Mouse (Mus musculus) heart, embryonic 13.5 days (tissue): ENCODE measurements around the gene Syndig1. TPM values are rescaled to one million over a fixed set of nuclear protein-coding genes. Genes with fewer than 3 reads are reported as not detected.
A peak's percentile ranks its signal among the peaks of the same experiment; 100 is the strongest.

Source experiments
- ATAC-seq: fragments of 200-750 bp; cut with Nextera tagmentation; 2 replicates; pipeline ENCODE4 v1.8.0; 2017; ENCODE audit warnings: moderate TSS enrichment; ENCODE audit not compliant: insufficient number of reproducible peaks, low FRiP score, low TSS enrichment; ENCODE audit errors: extremely low read depth
- H3K27ac ChIP-seq: fragments of 300-500 bp; sonication (generic); replicated peaks from 2 replicates; pipeline ENCODE4 v1.5.1; 2015; ENCODE audit warnings: moderate library complexity, mild to moderate bottlenecking, inconsistent platforms
- H3K27me3 ChIP-seq: fragments of 300-500 bp; sonication (generic); replicated peaks from 2 replicates; pipeline ENCODE4 v1.6.1; 2015; ENCODE audit warnings: mild to moderate bottlenecking, inconsistent platforms
- H3K36me3 ChIP-seq: fragments of 300-500 bp; sonication (generic); 2 replicates; pipeline ENCODE4 v1.6.1; 2015; ENCODE audit warnings: mild to moderate bottlenecking, inconsistent platforms
- H3K4me1 ChIP-seq: fragments of 300-500 bp; sonication (generic); 2 replicates; pipeline ENCODE4 v1.6.1; 2015; ENCODE audit warnings: inconsistent platforms
- H3K4me2 ChIP-seq: fragments of 300-500 bp; sonication (generic); 2 replicates; pipeline ENCODE4 v1.6.1; 2015; ENCODE audit warnings: inconsistent platforms, mild to moderate bottlenecking, moderate library complexity
- H3K4me3 ChIP-seq: fragments of 300-500 bp; sonication (generic); 2 replicates; pipeline ENCODE4 v1.5.1; 2015; ENCODE audit warnings: moderate library complexity, mild to moderate bottlenecking, inconsistent platforms
- H3K9ac ChIP-seq: fragments of 300-500 bp; sonication (generic); 2 replicates; pipeline ENCODE4 v1.6.1; 2015; ENCODE audit warnings: inconsistent platforms, mild to moderate bottlenecking, moderate library complexity
- H3K9me3 ChIP-seq: fragments of 300-500 bp; sonication (generic); 2 replicates; pipeline ENCODE4 v1.6.1; 2016; ENCODE audit warnings: inconsistent platforms
- WGBS: fragments of 180-500 bp; shearing (Covaris S2); methylation state at CpG from one replicate; pipeline ENCODE4 v1.1.7; 2015; ENCODE audit warnings: mixed read lengths; 5-methylcytosine and 5-hydroxymethylcytosine counted together
- polyA plus RNA-seq: library from polyadenylated mRNA; unstranded; fragments of >200 nt; fragmentation: Nextera tagmentation; extraction: Ambion mirVana; gene quantifications from 2 replicates; pipeline ENCODE4 v1.2.1, GENCODE M21; 2015

The Syndig1 gene
- polyA plus RNA-seq, 1 experiment from 2014 or later: 4.0 TPM

- Histone ChIP-seq H3K9ac (peak overlapping the region; percentile 80; the same call in 1 of the 2 replicates), H3K36me3 (no peaks in the 10 kb centered on the region), H3K4me3 (peak overlapping the region; percentile 66), H3K27ac (no peak overlapping the region), H3K27me3 (peaks cover 51% of the 10 kb centered on the region), H3K4me1 (peaks cover 22% of the 10 kb centered on the region), H3K9me3 (no peaks in the 10 kb centered on the region), H3K4me2 (peak overlapping the region; percentile 94)
- ATAC-seq: no peak
- 2% methylated on average over 5 of the region's 5 CpGs for WGBS
These were observed 3.3 kb downstream of the Syndig1 start for GRCm38 (mm10) chr2:149832301-149832700.

GRCm38 (mm10) chr2:149835091-149835490 is 6.1 kb downstream of the Syndig1 start:
- 80% methylated on average over 1 of the region's 1 CpGs for WGBS
- Histone ChIP-seq H3K9ac (no peak overlapping the region), H3K4me1 (peaks cover 21% of the 10 kb centered on the region), H3K4me2 (no peak overlapping the region), H3K9me3 (no peaks in the 10 kb centered on the region), H3K27ac (no peak overlapping the region), H3K27me3 (peaks cover 35% of the 10 kb centered on the region), H3K4me3 (no peak overlapping the region), H3K36me3 (no peaks in the 10 kb centered on the region)
- no peak for ATAC-seq

GRCm38 (mm10) chr2:149836471-149837135 is 7.6 kb downstream of the Syndig1 start:
- no peak for ATAC-seq
- H3K9me3 ChIP-seq: no peaks in the 10 kb centered on the region
- no peak overlapping the region for H3K4me3 ChIP-seq
- H3K36me3 ChIP-seq: no peaks in the 10 kb centered on the region
- H3K27ac ChIP-seq: no peak overlapping the region
- H3K27me3 ChIP-seq: peaks cover 19% of the 10 kb centered on the region
- no peak overlapping the region for H3K9ac ChIP-seq
- WGBS: 63% methylated on average over 2 of the region's 2 CpGs
- H3K4me2 ChIP-seq: no peak overlapping the region
- peaks cover 10% of the 10 kb centered on the region for H3K4me1 ChIP-seq

GRCm38 (mm10) chr2:149839666-149840065 is 10.7 kb downstream of the Syndig1 start:
- Histone ChIP-seq H3K27ac (no peak overlapping the region), H3K4me3 (no peak overlapping the region), H3K27me3 (no peaks in the 10 kb centered on the region), H3K36me3 (no peaks in the 10 kb centered on the region), H3K4me2 (no peak overlapping the region), H3K9ac (no peak overlapping the region), H3K9me3 (no peaks in the 10 kb centered on the region), H3K4me1 (no peaks in the 10 kb centered on the region)
- no peak for ATAC-seq
- 70% methylated on average over 2 of the region's 2 CpGs for WGBS

- Histone ChIP-seq H3K9me3 (no peaks in the 10 kb centered on the region), H3K4me3 (no peak overlapping the region), H3K9ac (no peak overlapping the region), H3K36me3 (no peaks in the 10 kb centered on the region), H3K27ac (no peak overlapping the region), H3K4me1 (no peaks in the 10 kb centered on the region), H3K27me3 (no peaks in the 10 kb centered on the region), H3K4me2 (no peak overlapping the region)
- no peak for ATAC-seq
- WGBS: 57% methylated on average over 2 of the region's 2 CpGs
These were observed 15.6 kb downstream of the Syndig1 start for GRCm38 (mm10) chr2:149844575-149844974.

GRCm38 (mm10) chr2:149848778-149849177 is 19.8 kb downstream of the Syndig1 start:
- Histone ChIP-seq H3K4me3 (no peak overlapping the region), H3K9me3 (no peaks in the 10 kb centered on the region), H3K4me1 (no peaks in the 10 kb centered on the region), H3K27ac (no peak overlapping the region), H3K36me3 (no peaks in the 10 kb centered on the region), H3K27me3 (no peaks in the 10 kb centered on the region), H3K4me2 (no peak overlapping the region), H3K9ac (no peak overlapping the region)
- ATAC-seq: no peak
- WGBS: 56% methylated on average over 4 of the region's 4 CpGs

GRCm38 (mm10) chr2:149861002-149861401 is 32.0 kb downstream of the Syndig1 start:
- WGBS: 80% methylated on average over 3 of the region's 3 CpGs
- Histone ChIP-seq H3K9me3 (no peaks in the 10 kb centered on the region), H3K9ac (no peak overlapping the region), H3K27me3 (no peaks in the 10 kb centered on the region), H3K4me1 (no peaks in the 10 kb centered on the region), H3K4me2 (no peak overlapping the region), H3K27ac (no peak overlapping the region), H3K4me3 (no peak overlapping the region), H3K36me3 (no peaks in the 10 kb centered on the region)
- ATAC-seq: no peak

GRCm38 (mm10) chr2:149865914-149866435 is 37.0 kb downstream of the Syndig1 start:
- ATAC-seq: no peak
- Histone ChIP-seq H3K9ac (no peak overlapping the region), H3K4me1 (no peaks in the 10 kb centered on the region), H3K36me3 (no peaks in the 10 kb centered on the region), H3K4me2 (no peak overlapping the region), H3K9me3 (no peaks in the 10 kb centered on the region), H3K27ac (no peak overlapping the region), H3K4me3 (no peak overlapping the region), H3K27me3 (no peaks in the 10 kb centered on the region)
- WGBS: 71% methylated on average over 5 of the region's 5 CpGs

- WGBS: 69% methylated on average over 2 of the region's 2 CpGs
- Histone ChIP-seq H3K4me3 (no peak overlapping the region), H3K27me3 (no peaks in the 10 kb centered on the region), H3K27ac (no peak overlapping the region), H3K9me3 (no peaks in the 10 kb centered on the region), H3K9ac (no peak overlapping the region), H3K4me2 (no peak overlapping the region), H3K36me3 (no peaks in the 10 kb centered on the region), H3K4me1 (peaks cover 7% of the 10 kb centered on the region)
- no peak for ATAC-seq
These were observed 41.5 kb downstream of the Syndig1 start for GRCm38 (mm10) chr2:149870496-149870895.

- 74% methylated on average over 4 of the region's 4 CpGs for WGBS
- no peak overlapping the region for H3K9ac ChIP-seq
- H3K4me1 ChIP-seq: peaks cover 7% of the 10 kb centered on the region
- H3K4me2 ChIP-seq: no peak overlapping the region
- H3K27me3 ChIP-seq: no peaks in the 10 kb centered on the region
- H3K27ac ChIP-seq: no peak overlapping the region
- no peaks in the 10 kb centered on the region for H3K36me3 ChIP-seq
- ATAC-seq: no peak
- no peaks in the 10 kb centered on the region for H3K9me3 ChIP-seq
- no peak overlapping the region for H3K4me3 ChIP-seq
These were observed 43.5 kb downstream of the Syndig1 start for GRCm38 (mm10) chr2:149872496-149872895.

GRCm38 (mm10) chr2:149873346-149873745 is 44.3 kb downstream of the Syndig1 start:
- Histone ChIP-seq H3K4me1 (peaks cover 7% of the 10 kb centered on the region), H3K9ac (no peak overlapping the region), H3K9me3 (no peaks in the 10 kb centered on the region), H3K27me3 (no peaks in the 10 kb centered on the region), H3K4me2 (no peak overlapping the region), H3K4me3 (no peak overlapping the region), H3K27ac (no peak overlapping the region), H3K36me3 (no peaks in the 10 kb centered on the region)
- no peak for ATAC-seq
- 41% methylated on average over 3 of the region's 3 CpGs for WGBS

GRCm38 (mm10) chr2:149877954-149878353 is 48.9 kb downstream of the Syndig1 start:
- H3K4me2 ChIP-seq: no peak overlapping the region
- H3K4me3 ChIP-seq: no peak overlapping the region
- no peaks in the 10 kb centered on the region for H3K36me3 ChIP-seq
- ATAC-seq: no peak
- peaks cover 7% of the 10 kb centered on the region for H3K4me1 ChIP-seq
- WGBS: 26% methylated on average over 2 of the region's 2 CpGs
- H3K27me3 ChIP-seq: no peaks in the 10 kb centered on the region
- H3K9me3 ChIP-seq: no peaks in the 10 kb centered on the region
- H3K9ac ChIP-seq: no peak overlapping the region
- 0 out of 2 replicates have a peak overlapping the region, but pooled peaks have one; percentile 28 for H3K27ac ChIP-seq
